Mouse (Mus musculus) heart, embryonic 14.5 days (tissue): ENCODE results near the gene Plxdc1. TPM values are rescaled to one million over a fixed set of nuclear protein-coding genes. Genes with fewer than 3 reads are reported as not detected.
A peak's percentile ranks its signal among the peaks of the same experiment; 100 is the strongest.

Experiments used
- ATAC-seq: fragments of 200-750 bp; cut with Nextera tagmentation; 2 replicates; pipeline ENCODE4 v1.8.0; 2017; ENCODE audit warnings: low read depth, moderate TSS enrichment; ENCODE audit not compliant: insufficient number of reproducible peaks, insufficient read depth, low FRiP score
- H3K27ac ChIP-seq, 2 experiments: fragments of 200-500 bp in 1 of 2; fragments of 300-500 bp in 1 of 2; sonication (generic) in 1 of 2; replicated peaks in 1 of 2; 2 replicates each; pipeline ENCODE4 v1.5.1; 2012 to 2014; ENCODE audit warnings: low read depth in 2 of 2, low read length in 2 of 2, control low read depth in 1 of 2, mild to moderate bottlenecking in 1 of 2, mixed read lengths in 1 of 2; ENCODE audit not compliant: control insufficient read depth in 1 of 2, insufficient read depth in 1 of 2
- H3K27me3 ChIP-seq: fragments of 300-500 bp; sonication (generic); 2 replicates; pipeline ENCODE4 v1.6.1; 2014; ENCODE audit warnings: mild to moderate bottlenecking, low read length, control low read depth; ENCODE audit not compliant: control insufficient read depth, insufficient read depth
- H3K36me3 ChIP-seq: fragments of 300-500 bp; sonication (generic); 2 replicates; pipeline ENCODE4 v1.6.1; 2014; ENCODE audit warnings: mild to moderate bottlenecking, control low read depth, low read length, mixed read lengths; ENCODE audit not compliant: control insufficient read depth, insufficient read depth
- H3K4me1 ChIP-seq, 2 experiments: fragments of 200-500 bp in 1 of 2; fragments of 300-500 bp in 1 of 2; sonication (generic) in 1 of 2; 2 replicates each; pipeline ENCODE4 v1.6.1; 2012 to 2014; ENCODE audit warnings: low read length in 2 of 2, control low read depth in 1 of 2, mixed read lengths in 1 of 2; ENCODE audit not compliant: control insufficient read depth in 2 of 2, insufficient read depth in 2 of 2
- H3K4me2 ChIP-seq: fragments of 300-500 bp; sonication (generic); 2 replicates; pipeline ENCODE4 v1.6.1; 2014; ENCODE audit warnings: mild to moderate bottlenecking, low read length
- H3K4me3 ChIP-seq, 2 experiments: fragments of 200-500 bp in 1 of 2; fragments of 300-500 bp in 1 of 2; sonication (generic) in 1 of 2; 2 replicates each; pipeline ENCODE4 v1.5.1; 2012 to 2014; ENCODE audit warnings: low read length in 2 of 2, mild to moderate bottlenecking in 2 of 2, control low read depth in 1 of 2, low read depth in 1 of 2, moderate library complexity in 1 of 2; ENCODE audit not compliant: control insufficient read depth in 1 of 2, insufficient read depth in 1 of 2
- H3K9ac ChIP-seq: fragments of 300-500 bp; sonication (generic); 2 replicates; pipeline ENCODE4 v1.6.1; 2014; ENCODE audit warnings: mild to moderate bottlenecking, low read length
- H3K9me3 ChIP-seq: fragments of 300-500 bp; sonication (generic); 2 replicates; pipeline ENCODE4 v1.6.1; 2016; ENCODE audit warnings: low read length, control low read depth; ENCODE audit not compliant: control insufficient read depth
- WGBS: fragments of 180-500 bp; shearing (Covaris S2); extraction: QIAGEN DNeasy Blood & Tissue Kit; methylation state at CpG from one replicate; pipeline ENCODE4 v1.1.7; 2014; 5-methylcytosine and 5-hydroxymethylcytosine counted together
- polyA plus RNA-seq: library from polyadenylated mRNA; unstranded; fragments of >200 nt; fragmentation: Nextera tagmentation; extraction: Ambion mirVana; gene quantifications from 2 replicates; pipeline ENCODE4 v1.2.1, GENCODE M21; 2014

Gene Plxdc1
- polyA plus RNA-seq, 1 experiment from 2014 or later = 0.66 TPM

- WGBS = 84% methylated on average over 5 of the region's 5 CpGs
- no peak overlapping the region for H3K9ac ChIP-seq
- H3K4me2 ChIP-seq = no peak overlapping the region
- no peak overlapping the region for H3K27ac ChIP-seq
- no peaks in the 10 kb centered on the region for H3K36me3 ChIP-seq
- H3K4me3 ChIP-seq = no peak overlapping the region
- no peaks in the 10 kb centered on the region for H3K9me3 ChIP-seq
- no peak for ATAC-seq
- peaks cover 4% of the 10 kb centered on the region; the same call in 1 of the 2 replicates for H3K27me3 ChIP-seq
- peaks cover 7 to 9% of the 10 kb centered on the region in 2 experiments; a peak in 2 of 4 replicates for H3K4me1 ChIP-seq
These were observed 12.1 kb downstream of the Plxdc1 start for GRCm38 (mm10) chr11:97974141-97974540.

- H3K4me3 ChIP-seq = no peak overlapping the region
- no peak overlapping the region for H3K4me2 ChIP-seq
- 58% methylated on average over 2 of the region's 2 CpGs for WGBS
- no peaks in the 10 kb centered on the region for H3K9me3 ChIP-seq
- H3K27ac ChIP-seq = no peak overlapping the region
- no peaks in the 10 kb centered on the region for H3K36me3 ChIP-seq
- H3K4me1 ChIP-seq = peaks cover 7 to 9% of the 10 kb centered on the region in 2 experiments; a peak in 2 of 4 replicates
- no peak for ATAC-seq
- H3K9ac ChIP-seq = no peak overlapping the region
- H3K27me3 ChIP-seq = peaks cover 4% of the 10 kb centered on the region; the same call in 1 of the 2 replicates
These were observed 13.8 kb downstream of the Plxdc1 start for GRCm38 (mm10) chr11:97972434-97972833.

GRCm38 (mm10) chr11:97971232-97971631 is 15.0 kb downstream of the Plxdc1 start:
- Histone ChIP-seq H3K4me3 (no peak overlapping the region), H3K9ac (no peak overlapping the region), H3K36me3 (no peaks in the 10 kb centered on the region), H3K27me3 (peaks cover 4% of the 10 kb centered on the region; the same call in 1 of the 2 replicates), H3K27ac (no peak overlapping the region), H3K9me3 (no peaks in the 10 kb centered on the region), H3K4me2 (peak overlapping the region; percentile 15), H3K4me1 (peaks cover 7 to 9% of the 10 kb centered on the region in 2 experiments; a peak in 2 of 4 replicates)
- ATAC-seq = peak; percentile 61; the same call in 1 of the 2 replicates
- WGBS = 9% methylated on average over 7 of the region's 7 CpGs

GRCm38 (mm10) chr11:97970771-97971170 is 15.5 kb downstream of the Plxdc1 start:
- no peak overlapping the region for H3K9ac ChIP-seq
- H3K4me1 ChIP-seq = peaks cover 7 to 9% of the 10 kb centered on the region in 2 experiments; a peak in 2 of 4 replicates
- no peak overlapping the region for H3K4me3 ChIP-seq
- peak overlapping the region; percentile 15 for H3K4me2 ChIP-seq
- WGBS = 64% methylated on average over 7 of the region's 7 CpGs
- H3K36me3 ChIP-seq = no peaks in the 10 kb centered on the region
- ATAC-seq = no peak
- peaks cover 4% of the 10 kb centered on the region; the same call in 1 of the 2 replicates for H3K27me3 ChIP-seq
- no peak overlapping the region for H3K27ac ChIP-seq
- H3K9me3 ChIP-seq = no peaks in the 10 kb centered on the region

- no peaks in the 10 kb centered on the region for H3K9me3 ChIP-seq
- no peak overlapping the region for H3K27ac ChIP-seq
- no peak for ATAC-seq
- H3K4me1 ChIP-seq = peaks cover 7 to 9% of the 10 kb centered on the region in 2 experiments; a peak in 2 of 4 replicates
- H3K36me3 ChIP-seq = no peaks in the 10 kb centered on the region
- H3K9ac ChIP-seq = no peak overlapping the region
- H3K4me3 ChIP-seq = no peak overlapping the region
- H3K27me3 ChIP-seq = peaks cover 4% of the 10 kb centered on the region; the same call in 1 of the 2 replicates
- WGBS = 49% methylated on average over 5 of the region's 5 CpGs
- no peak overlapping the region for H3K4me2 ChIP-seq
These were observed 17.9 kb downstream of the Plxdc1 start for GRCm38 (mm10) chr11:97968385-97968784.

- H3K4me2 ChIP-seq = no peak overlapping the region
- H3K9me3 ChIP-seq = no peaks in the 10 kb centered on the region
- peaks cover 7 to 9% of the 10 kb centered on the region in 2 experiments; a peak in 2 of 4 replicates for H3K4me1 ChIP-seq
- H3K27me3 ChIP-seq = peaks cover 4% of the 10 kb centered on the region; the same call in 1 of the 2 replicates
- peak; percentile 31; the same call in 1 of the 2 replicates for ATAC-seq
- H3K9ac ChIP-seq = no peak overlapping the region
- 32% methylated on average over 2 of the region's 2 CpGs for WGBS
- H3K27ac ChIP-seq = no peak overlapping the region
- no peaks in the 10 kb centered on the region for H3K36me3 ChIP-seq
- H3K4me3 ChIP-seq = no peak overlapping the region
These were observed 19.1 kb downstream of the Plxdc1 start for GRCm38 (mm10) chr11:97967114-97967513.

GRCm38 (mm10) chr11:97960907-97961306 is 25.3 kb downstream of the Plxdc1 start:
- WGBS = 79% methylated on average over 1 of the region's 1 CpGs

GRCm38 (mm10) chr11:97959300-97959680 is 27.0 kb downstream of the Plxdc1 start:
- no peaks in the 10 kb centered on the region; the same call in 1 of the 2 replicates for H3K27me3 ChIP-seq
- H3K27ac ChIP-seq = no peak overlapping the region
- H3K4me2 ChIP-seq = no peak overlapping the region
- 61% methylated on average over 5 of the region's 5 CpGs for WGBS
- H3K9me3 ChIP-seq = no peaks in the 10 kb centered on the region
- ATAC-seq = no peak
- H3K36me3 ChIP-seq = no peaks in the 10 kb centered on the region
- peaks cover 7 to 8% of the 10 kb centered on the region in 2 experiments for H3K4me1 ChIP-seq
- no peak overlapping the region for H3K9ac ChIP-seq
- no peak overlapping the region for H3K4me3 ChIP-seq

More at GRCm38 (mm10) chr11:97960907-97961306, 25.3 kb downstream of the Plxdc1 start:
- Histone ChIP-seq H3K36me3 (no peaks in the 10 kb centered on the region), H3K4me1 (peaks cover 0 to 2% of the 10 kb centered on the region in 2 experiments; a peak in 1 of 4 replicates), H3K4me3 (no peak overlapping the region), H3K9me3 (no peaks in the 10 kb centered on the region), H3K9ac (no peak overlapping the region), H3K27ac (no peak overlapping the region), H3K27me3 (no peaks in the 10 kb centered on the region), H3K4me2 (no peak overlapping the region)
- no peak for ATAC-seq
